Comparison of ENCODE assay signal across 10 mouse cellular contexts in the genomic region with DNA sequence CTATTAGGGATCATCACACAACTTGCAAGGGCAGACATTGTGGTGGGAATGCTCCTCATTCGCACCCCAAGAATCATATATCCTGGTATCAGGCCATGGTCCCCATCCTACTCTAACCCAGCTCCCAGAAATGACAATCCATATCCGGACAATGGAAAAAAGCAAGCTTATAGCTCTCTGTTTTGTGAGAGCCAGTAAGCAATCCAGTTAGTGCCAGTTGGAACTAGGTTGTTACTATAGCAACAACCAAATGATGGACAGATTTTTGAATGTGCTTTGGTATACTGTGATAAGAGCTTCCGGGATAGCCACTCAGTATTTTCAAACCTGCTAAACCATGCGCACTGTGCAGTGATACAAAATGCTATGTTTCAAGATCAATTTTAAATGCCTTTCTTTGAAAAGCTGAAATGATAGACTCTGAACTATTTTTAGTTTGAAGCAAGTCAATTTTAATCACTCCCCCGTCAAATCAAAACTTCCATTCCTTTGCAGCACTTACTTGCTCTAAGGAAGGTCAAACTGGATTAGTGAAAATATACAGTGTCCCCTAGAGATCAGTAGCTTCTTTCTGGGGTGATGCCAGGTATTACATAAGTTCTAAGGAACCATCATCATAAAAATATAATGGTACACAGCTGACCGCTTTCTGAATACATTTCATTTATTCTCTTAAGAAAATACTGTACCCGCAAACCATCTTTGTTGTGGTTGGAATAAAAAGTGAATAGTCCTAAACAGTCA.
DNase-seq lines count a peak whose midpoint lies in the region; ATAC-seq and TF ChIP-seq lines count a peak whose summit lies in the region.
"Had no signal": no experiment of that assay in that cellular context is flagged by ENCODE, and none has a peak within 500 bp of the region (broad histone marks: within the 10 kb centered on the region; RNA-seq: fewer than 3 reads in every experiment).

No protein-coding gene starts in this region.

- no peaks in the 10 kb centered on the region for H3K9me3 ChIP-seq in hindbrain, embryonic 10.5 days
- no peaks in the 10 kb centered on the region for H3K9me3 ChIP-seq in hindbrain, embryonic 12.5 days (replicated peaks)
- H3K9me3 ChIP-seq in forebrain, embryonic 14.5 days (replicated peaks; ENCODE audit: control insufficient read depth, low read length) = no peaks in the 10 kb centered on the region
- H3K9me3 ChIP-seq: heart, embryonic 13.5 days had no signal

- no peak overlapping the region for H3K4me3 ChIP-seq in hindbrain, embryonic 10.5 days
- H3K4me3 ChIP-seq in hindbrain, embryonic 12.5 days = no peak overlapping the region
- no peak overlapping the region for H3K4me3 ChIP-seq in forebrain, embryonic 14.5 days (ENCODE audit: low read depth, low read length)
- H3K4me3 ChIP-seq in heart, adult 2 months = no peak overlapping the region
- H3K4me3 ChIP-seq: heart, embryonic 13.5 days had no signal

- H3K36me3 ChIP-seq in hindbrain, embryonic 10.5 days = no peaks in the 10 kb centered on the region
- H3K36me3 ChIP-seq in hindbrain, embryonic 12.5 days = no peaks in the 10 kb centered on the region
- no peaks in the 10 kb centered on the region for H3K36me3 ChIP-seq in forebrain, embryonic 14.5 days (ENCODE audit: control insufficient read depth, insufficient read depth, low read length)
- H3K36me3 ChIP-seq in heart, adult 2 months (ENCODE audit: control insufficient read depth, insufficient read depth, low read length) = no peaks in the 10 kb centered on the region
- H3K36me3 ChIP-seq: heart, embryonic 13.5 days had no signal

- no peak overlapping the region; the same call in 1 of the 2 replicates for H3K27ac ChIP-seq in hindbrain, embryonic 10.5 days
- H3K27ac ChIP-seq in hindbrain, embryonic 12.5 days = no peak overlapping the region
- H3K27ac ChIP-seq in forebrain, embryonic 14.5 days (ENCODE audit: low read depth, low read length) = no peak overlapping the region
- H3K27ac ChIP-seq in heart, adult 2 months = no peak overlapping the region
- H3K27ac ChIP-seq: heart, embryonic 13.5 days had no signal

- intact Hi-C loops in heart, adult 2 months (cut with DNase I) = no loop called here

- no peak for TF ChIP-seq EP300 in heart, adult 2 months (IDR thresholded peaks at IDR 0.05; ENCODE audit: insufficient read depth, low read depth, low read length)

- TF ChIP-seq CTCF in heart, adult 2 months (IDR thresholded peaks at IDR 0.05) = no peak

- ATAC-seq in hindbrain, embryonic 12.5 days (ENCODE audit: low FRiP score) = no peak
- peak; percentile 79 for ATAC-seq in forebrain, embryonic 14.5 days

- no peak overlapping the region for H3K4me2 ChIP-seq in hindbrain, embryonic 12.5 days (replicated peaks)
- H3K4me2 ChIP-seq in forebrain, embryonic 14.5 days (ENCODE audit: low read length) = no peak overlapping the region
- H3K4me2 ChIP-seq: heart, embryonic 13.5 days had no signal

- H3K79me2 ChIP-seq in heart, adult 2 months (replicated peaks; ENCODE audit: control insufficient read depth, insufficient read depth, low read length) = no peaks in the 10 kb centered on the region

- no peaks in the 10 kb centered on the region for H3K4me1 ChIP-seq in hindbrain, embryonic 10.5 days (replicated peaks)
- H3K4me1 ChIP-seq in hindbrain, embryonic 12.5 days = no peaks in the 10 kb centered on the region
- no peaks in the 10 kb centered on the region for H3K4me1 ChIP-seq in forebrain, embryonic 14.5 days (ENCODE audit: control insufficient read depth, insufficient read depth, low read length)
- H3K4me1 ChIP-seq in heart, adult 2 months (ENCODE audit: control insufficient read depth, insufficient read depth, low read length) = no peaks in the 10 kb centered on the region
- H3K4me1 ChIP-seq: heart, embryonic 13.5 days had no signal

- H3K27me3 ChIP-seq in hindbrain, embryonic 10.5 days (ENCODE audit: insufficient read depth, poor library complexity, severe bottlenecking) = no peaks in the 10 kb centered on the region
- no peaks in the 10 kb centered on the region for H3K27me3 ChIP-seq in hindbrain, embryonic 12.5 days
- no peaks in the 10 kb centered on the region for H3K27me3 ChIP-seq in forebrain, embryonic 14.5 days (replicated peaks; ENCODE audit: control insufficient read depth, insufficient read depth, low read length)
- no peaks in the 10 kb centered on the region for H3K27me3 ChIP-seq in heart, adult 2 months (ENCODE audit: control insufficient read depth, insufficient read depth, low read length)
- H3K27me3 ChIP-seq: heart, embryonic 13.5 days had no signal

- DNase-seq in hindbrain, embryonic 10.5 days (ENCODE audit: low spot score) = peak; percentile 6
- DNase-seq in forebrain, embryonic 14.5 days (ENCODE audit: low spot score) = peak; percentile 68
- DNase-seq in layer of hippocampus, postnatal 14 days (ENCODE audit: low spot score in 2 of 2) = peak; percentile 19 to 58
- peak; percentile 81 for DNase-seq in retina, embryonic 14.5 days (ENCODE audit: low spot score)
- DNase-seq in heart, adult 2 months = no peak
- no peak for DNase-seq in ovary, postnatal 10 days (ENCODE audit: low spot score)
- no peak for DNase-seq in lung, adult 18-20 months
- DNase-seq: cerebellum, postnatal 36 days had no signal

- H3K9ac ChIP-seq in hindbrain, embryonic 12.5 days = no peak overlapping the region
- H3K9ac ChIP-seq in forebrain, embryonic 14.5 days (ENCODE audit: low read length) = no peak overlapping the region
- no peak overlapping the region for H3K9ac ChIP-seq in heart, adult 2 months (ENCODE audit: low read depth, low read length)
- H3K9ac ChIP-seq: heart, embryonic 13.5 days had no signal

- WGBS in hindbrain, embryonic 10.5 days = 86% methylated on average over 7 of the region's 7 CpGs
- 77% methylated on average over 7 of the region's 7 CpGs for WGBS in hindbrain, embryonic 12.5 days
- WGBS in forebrain, embryonic 14.5 days = 84% methylated on average over 7 of the region's 7 CpGs
- 72% methylated on average over 7 of the region's 7 CpGs for WGBS in heart, adult 2 months

- TF ChIP-seq POLR2A in heart, adult 2 months (IDR thresholded peaks at IDR 0.05; ENCODE audit: insufficient read depth, low read depth, low read length) = no peak

Comparison
In these comparisons a context has a peak if more than half of its experiments do, and no peak if none do; other contexts are left out.
1. DNase-seq: peak in hindbrain, embryonic 10.5 days (single experiment), forebrain, embryonic 14.5 days (single experiment), layer of hippocampus, postnatal 14 days (2 of 2) and retina, embryonic 14.5 days (single experiment); none in heart, adult 2 months (0 of 2), ovary, postnatal 10 days (single experiment) and lung, adult 18-20 months (0 of 2).